Mouse (Mus musculus): ENCODE data around the gene Ace3. TPM values are rescaled to one million over a fixed set of nuclear protein-coding genes. Genes with fewer than 3 reads are reported as not detected.

Gene Ace3
- polyA plus RNA-seq, 1 experiment from 2014 or later, result not detected

DNA sequence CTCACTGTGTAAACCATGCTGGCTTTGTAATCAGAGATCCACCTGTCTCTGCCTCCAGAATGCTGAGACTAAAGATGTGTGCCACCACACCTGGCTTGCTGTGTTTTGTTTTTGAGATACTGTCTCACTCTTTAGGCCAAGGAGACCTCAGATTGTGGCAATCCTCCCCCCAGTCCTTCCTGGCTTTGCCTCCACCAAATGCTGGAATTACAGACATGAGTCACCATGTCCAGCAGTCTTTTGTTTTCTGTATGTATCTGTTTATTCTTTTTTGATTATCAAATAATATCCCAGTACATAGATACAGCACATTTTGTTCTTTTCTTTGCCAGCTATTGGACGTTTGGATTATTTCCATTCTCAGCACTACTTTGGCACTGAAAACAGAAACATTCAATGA, 35.9 kb upstream of the Ace3 start:
- peaks cover 2% of the 10 kb centered on the region; the same call in 1 of the 2 replicates for H3K4me1 ChIP-seq
- no peak overlapping the region for H3K9ac ChIP-seq
- H3K4me2 ChIP-seq, result no peak overlapping the region
- H3K27ac ChIP-seq, result no peak overlapping the region
- no peaks in the 10 kb centered on the region for H3K9me3 ChIP-seq
- no peak overlapping the region for H3K4me3 ChIP-seq
- H3K27me3 ChIP-seq, result no peaks in the 10 kb centered on the region
- no peaks in the 10 kb centered on the region for H3K36me3 ChIP-seq
- 41% methylated on average over 1 of the region's 1 CpGs for WGBS
- ATAC-seq (ENCODE audit: insufficient number of reproducible peaks, low FRiP score, low TSS enrichment, low read depth), result no peak

DNA sequence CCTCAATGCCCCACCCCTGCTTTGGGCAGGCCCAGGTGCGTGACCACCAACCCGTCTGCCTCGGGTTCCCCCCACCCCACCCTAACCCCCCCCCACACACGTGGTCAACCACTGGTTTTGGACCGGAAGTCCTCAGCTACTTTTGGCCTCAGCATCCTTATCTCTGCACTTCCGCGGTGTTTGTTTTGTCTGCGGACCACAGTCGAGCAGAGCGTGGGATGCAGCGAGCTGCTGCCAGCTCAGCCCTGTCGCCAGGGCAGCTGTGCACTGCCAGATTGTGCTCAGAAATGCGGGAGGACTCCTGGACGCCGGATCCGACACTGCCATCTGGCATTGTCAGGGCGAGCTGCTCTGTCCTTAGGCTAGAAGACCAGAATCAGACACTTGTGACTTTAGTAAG, 35.1 kb upstream of the Ace3 start:
- no peaks in the 10 kb centered on the region for H3K9me3 ChIP-seq
- no peak overlapping the region for H3K4me2 ChIP-seq
- H3K27me3 ChIP-seq, result no peaks in the 10 kb centered on the region
- no peak for ATAC-seq (ENCODE audit: insufficient number of reproducible peaks, low FRiP score, low TSS enrichment, low read depth)
- no peak overlapping the region for H3K9ac ChIP-seq
- no peaks in the 10 kb centered on the region for H3K36me3 ChIP-seq
- no peaks in the 10 kb centered on the region for H3K4me1 ChIP-seq
- 47% methylated on average over 17 of the region's 17 CpGs for WGBS
- no peak overlapping the region for H3K27ac ChIP-seq
- no peak overlapping the region for H3K4me3 ChIP-seq

DNA sequence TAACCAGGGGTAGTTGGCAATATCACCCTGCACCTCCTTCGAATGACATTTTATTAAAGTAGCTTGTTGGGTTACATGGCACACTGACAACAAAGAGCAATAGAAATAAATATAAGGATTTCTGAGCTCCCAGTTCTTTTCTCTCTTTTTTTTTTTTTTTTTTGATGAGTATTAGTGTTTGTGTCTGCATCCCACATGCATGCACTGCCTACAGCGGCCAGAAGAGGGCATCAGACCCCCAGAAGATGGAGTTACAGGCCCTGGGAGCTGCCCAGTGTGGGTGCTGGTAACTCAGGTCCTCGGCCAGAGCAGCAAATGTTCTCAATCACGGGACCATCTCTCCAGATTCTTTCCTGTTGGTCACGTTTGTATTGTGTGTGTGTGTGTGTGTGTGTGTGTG, 29.8 kb upstream of the Ace3 start:
- no peak overlapping the region for H3K27ac ChIP-seq
- no peak overlapping the region for H3K4me3 ChIP-seq
- WGBS, result 62% methylated on average over 5 of the region's 5 CpGs
- peaks cover 17% of the 10 kb centered on the region for H3K4me1 ChIP-seq
- peaks cover 43% of the 10 kb centered on the region for H3K27me3 ChIP-seq
- H3K4me2 ChIP-seq, result no peak overlapping the region
- no peak overlapping the region for H3K9ac ChIP-seq
- no peaks in the 10 kb centered on the region for H3K36me3 ChIP-seq
- no peak for ATAC-seq (ENCODE audit: insufficient number of reproducible peaks, low FRiP score, low TSS enrichment, low read depth)
- H3K9me3 ChIP-seq, result no peaks in the 10 kb centered on the region

DNA sequence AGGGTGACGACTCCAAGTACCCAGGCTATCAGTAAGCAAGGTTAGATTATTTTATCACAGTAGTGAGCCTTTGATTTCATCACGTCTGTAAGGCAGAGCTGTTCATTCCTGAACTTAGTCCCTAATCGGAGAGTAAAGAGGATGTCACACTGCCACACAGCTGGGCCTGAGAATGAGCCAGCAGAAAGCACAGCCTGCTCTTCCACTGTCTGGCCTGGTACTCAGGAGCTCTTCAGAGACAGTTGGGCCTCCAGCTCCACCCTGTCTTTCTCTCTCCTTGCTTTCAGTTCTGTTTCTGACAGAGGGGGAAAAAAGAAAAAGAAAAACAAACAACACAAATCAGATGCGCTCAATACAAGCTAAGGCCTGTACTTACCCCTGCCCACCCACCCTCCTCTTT, 28.2 kb upstream of the Ace3 start:
- no peaks in the 10 kb centered on the region for H3K9me3 ChIP-seq
- peaks cover 51% of the 10 kb centered on the region for H3K27me3 ChIP-seq
- H3K4me2 ChIP-seq, result no peak overlapping the region
- H3K27ac ChIP-seq, result no peak overlapping the region
- no peak overlapping the region for H3K9ac ChIP-seq
- no peaks in the 10 kb centered on the region for H3K36me3 ChIP-seq
- 73% methylated on average over 4 of the region's 4 CpGs for WGBS
- ATAC-seq (ENCODE audit: insufficient number of reproducible peaks, low FRiP score, low TSS enrichment, low read depth), result no peak
- H3K4me1 ChIP-seq, result peaks cover 17% of the 10 kb centered on the region
- H3K4me3 ChIP-seq, result no peak overlapping the region

DNA sequence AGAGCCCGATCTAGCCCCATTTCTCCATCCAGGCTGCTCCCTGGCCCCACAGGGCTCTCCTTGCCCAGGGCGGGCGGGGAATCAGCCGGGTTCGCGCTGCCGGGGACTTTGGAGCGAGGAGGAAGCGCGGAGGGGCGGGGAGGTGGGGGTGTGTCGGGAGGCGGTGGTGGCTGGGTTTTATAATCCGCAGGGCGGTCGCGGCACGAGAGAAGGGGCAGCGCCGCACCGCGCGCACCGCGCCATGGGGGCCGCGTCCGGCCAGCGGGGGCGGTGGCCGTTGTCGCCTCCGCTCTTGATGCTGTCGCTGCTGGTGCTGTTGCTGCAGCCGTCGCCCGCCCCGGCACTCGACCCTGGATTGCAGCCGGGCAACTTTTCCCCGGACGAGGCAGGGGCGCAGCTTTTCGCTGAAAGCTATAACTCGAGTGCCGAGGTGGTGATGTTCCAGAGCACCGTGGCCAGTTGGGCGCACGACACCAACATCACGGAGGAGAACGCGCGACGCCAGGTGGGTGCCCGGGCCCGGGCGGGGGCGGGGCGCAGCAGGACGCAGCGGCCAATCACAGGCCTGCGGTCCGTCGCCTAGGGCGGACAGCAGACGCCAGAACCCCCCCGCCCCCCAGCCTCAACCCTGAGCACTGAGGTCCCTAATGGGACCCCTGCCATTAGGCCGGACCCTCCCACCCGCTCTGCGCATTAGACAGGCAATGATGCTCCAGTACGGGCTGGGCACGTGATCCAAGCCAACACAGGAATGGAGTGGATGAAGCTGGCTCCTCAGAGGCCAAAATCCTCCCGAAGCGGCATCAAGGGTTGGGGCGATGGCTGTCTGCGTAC, 26.5 kb upstream of the Ace3 start, which contains the start of gene Ace:
Gene Ace, plus strand, starts transcription at position 205 of the 834 bp plus-strand sequence.
- H3K36me3 ChIP-seq, result no peaks in the 10 kb centered on the region
- H3K9ac ChIP-seq, result peak within 1 kb of the TSS; percentile 26
- under 1% methylated on average over 55 of the region's 76 CpGs for WGBS
- peak within 1 kb of the TSS; percentile 56 for H3K4me3 ChIP-seq
- no peak for ATAC-seq (ENCODE audit: insufficient number of reproducible peaks, low FRiP score, low TSS enrichment, low read depth)
- H3K27me3 ChIP-seq, result peaks cover 51% of the 10 kb centered on the region
- H3K4me2 ChIP-seq, result peak within 1 kb of the TSS; percentile 100
- no peak within 1 kb of the TSS for H3K27ac ChIP-seq
- peaks cover 17% of the 10 kb centered on the region for H3K4me1 ChIP-seq
- H3K9me3 ChIP-seq, result no peaks in the 10 kb centered on the region

DNA sequence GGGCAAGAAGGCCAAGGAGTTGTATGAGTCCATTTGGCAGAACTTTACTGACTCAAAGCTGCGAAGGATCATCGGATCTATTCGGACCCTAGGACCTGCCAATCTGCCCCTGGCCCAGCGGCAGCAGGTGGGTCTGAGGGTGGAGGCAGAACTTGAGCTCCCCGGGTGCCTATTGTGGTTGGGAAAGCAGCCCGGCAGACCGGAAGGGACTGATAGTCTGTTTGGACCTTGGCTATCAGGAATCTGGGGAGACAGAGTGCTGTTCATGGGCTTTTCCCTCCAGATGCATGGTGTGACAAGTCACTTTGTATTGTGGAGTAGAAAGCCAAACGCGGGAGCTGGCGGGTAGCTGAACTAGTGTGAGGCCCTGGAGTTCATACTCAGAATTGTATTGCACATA, 25.5 kb upstream of the Ace3 start:
- no peak overlapping the region for H3K27ac ChIP-seq
- no peak overlapping the region; the same call in 1 of the 2 replicates for H3K4me3 ChIP-seq
- peaks cover 17% of the 10 kb centered on the region for H3K4me1 ChIP-seq
- no peaks in the 10 kb centered on the region for H3K36me3 ChIP-seq
- H3K9ac ChIP-seq, result no peak overlapping the region
- H3K4me2 ChIP-seq, result peak overlapping the region; percentile 100; the same call in 1 of the 2 replicates
- H3K27me3 ChIP-seq, result peaks cover 51% of the 10 kb centered on the region
- H3K9me3 ChIP-seq, result no peaks in the 10 kb centered on the region
- no peak for ATAC-seq (ENCODE audit: insufficient number of reproducible peaks, low FRiP score, low TSS enrichment, low read depth)
- 57% methylated on average over 10 of the region's 10 CpGs for WGBS

DNA sequence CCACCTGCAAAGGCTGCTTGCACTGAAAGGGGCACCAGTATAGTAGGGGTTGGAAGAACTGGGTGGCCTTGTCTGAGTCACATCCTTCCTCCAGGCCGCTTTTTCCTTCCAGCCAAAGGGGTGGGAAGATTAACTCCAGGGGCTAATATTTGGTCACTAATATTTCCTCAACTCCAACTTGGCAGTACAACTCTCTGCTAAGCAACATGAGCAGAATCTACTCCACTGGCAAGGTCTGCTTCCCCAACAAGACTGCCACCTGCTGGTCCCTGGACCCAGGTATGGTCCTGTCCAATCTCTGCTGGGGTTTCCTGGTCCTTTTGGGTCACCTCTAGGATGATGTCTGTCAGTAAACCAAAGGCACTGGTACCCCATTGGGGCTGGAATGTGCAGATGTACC, 25.0 kb upstream of the Ace3 start:
- no peak overlapping the region for H3K9ac ChIP-seq
- peaks cover 17% of the 10 kb centered on the region for H3K4me1 ChIP-seq
- H3K4me3 ChIP-seq, result no peak overlapping the region
- ATAC-seq (ENCODE audit: insufficient number of reproducible peaks, low FRiP score, low TSS enrichment, low read depth), result no peak
- no peaks in the 10 kb centered on the region for H3K9me3 ChIP-seq
- H3K27me3 ChIP-seq, result peaks cover 51% of the 10 kb centered on the region
- H3K4me2 ChIP-seq, result no peak overlapping the region
- no peaks in the 10 kb centered on the region for H3K36me3 ChIP-seq
- WGBS, result 56% methylated on average over 1 of the region's 1 CpGs
- no peak overlapping the region for H3K27ac ChIP-seq

DNA sequence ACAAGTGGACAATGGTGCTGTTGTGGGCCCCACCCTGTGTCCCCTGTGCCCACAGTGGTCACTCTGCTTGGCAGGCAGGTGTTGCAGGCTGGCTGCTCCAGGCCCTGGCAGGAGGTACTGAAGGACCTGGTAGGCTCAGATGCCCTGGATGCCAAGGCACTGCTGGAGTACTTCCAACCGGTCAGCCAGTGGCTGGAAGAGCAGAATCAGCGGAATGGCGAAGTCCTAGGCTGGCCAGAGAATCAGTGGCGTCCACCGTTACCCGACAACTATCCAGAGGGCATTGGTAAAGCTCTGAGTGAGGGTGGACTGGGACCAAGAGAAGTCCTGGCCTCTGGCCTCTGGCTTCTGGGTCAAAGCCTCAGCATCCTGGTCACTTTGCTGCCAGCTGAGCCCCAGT, 19.9 kb upstream of the Ace3 start:
- Histone ChIP-seq H3K4me1 (no peaks in the 10 kb centered on the region), H3K4me3 (no peak overlapping the region), H3K27me3 (peaks cover 10% of the 10 kb centered on the region), H3K27ac (no peak overlapping the region), H3K36me3 (no peaks in the 10 kb centered on the region), H3K4me2 (no peak overlapping the region), H3K9ac (no peak overlapping the region), H3K9me3 (no peaks in the 10 kb centered on the region)
- ATAC-seq (ENCODE audit: insufficient number of reproducible peaks, low FRiP score, low TSS enrichment, low read depth), result no peak
- 84% methylated on average over 6 of the region's 6 CpGs for WGBS

DNA sequence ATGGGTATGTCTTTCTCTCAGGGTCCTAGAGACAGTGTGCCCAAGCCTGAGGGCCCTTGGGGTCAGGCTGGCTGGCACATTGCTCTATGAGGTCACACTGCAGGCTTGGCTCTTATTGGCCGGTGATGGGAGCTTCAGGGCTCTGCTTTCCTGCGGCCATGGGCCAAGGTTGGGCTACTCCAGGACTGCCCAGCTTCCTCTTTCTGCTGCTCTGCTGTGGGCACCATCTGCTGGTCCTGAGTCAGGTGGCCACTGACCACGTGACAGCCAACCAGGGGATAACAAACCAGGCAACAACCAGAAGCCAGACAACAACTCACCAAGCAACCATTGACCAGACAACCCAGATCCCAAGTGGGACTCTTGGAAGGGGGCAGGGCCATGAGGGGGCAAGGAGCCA, 19.4 kb upstream of the Ace3 start:
- H3K4me1 ChIP-seq, result no peaks in the 10 kb centered on the region
- H3K27me3 ChIP-seq, result peaks cover 5% of the 10 kb centered on the region
- no peak overlapping the region for H3K4me3 ChIP-seq
- ATAC-seq (ENCODE audit: insufficient number of reproducible peaks, low FRiP score, low TSS enrichment, low read depth), result no peak
- no peak overlapping the region for H3K27ac ChIP-seq
- H3K4me2 ChIP-seq, result no peak overlapping the region
- H3K36me3 ChIP-seq, result no peaks in the 10 kb centered on the region
- H3K9me3 ChIP-seq, result no peaks in the 10 kb centered on the region
- H3K9ac ChIP-seq, result no peak overlapping the region
- WGBS, result 66% methylated on average over 3 of the region's 3 CpGs

DNA sequence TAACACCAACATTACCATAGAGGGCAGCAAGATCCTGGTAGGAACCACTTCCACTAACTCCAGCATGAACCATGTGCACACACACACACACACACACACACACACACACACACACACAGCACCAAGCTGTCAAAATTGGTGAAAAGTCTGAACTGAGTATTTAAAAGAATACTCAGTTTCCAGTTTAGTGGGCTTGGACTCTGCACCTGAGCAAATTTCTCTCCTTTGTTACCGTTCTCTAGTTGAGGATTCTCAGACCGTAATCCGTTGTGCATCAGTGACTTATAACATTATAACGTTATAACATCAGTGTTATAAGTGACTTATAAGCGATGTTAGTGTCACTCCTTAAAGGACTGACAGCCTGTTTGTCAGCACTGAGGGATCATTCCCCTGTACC, 18.8 kb upstream of the Ace3 start:
- no peaks in the 10 kb centered on the region for H3K9me3 ChIP-seq
- H3K4me1 ChIP-seq, result no peaks in the 10 kb centered on the region
- H3K4me2 ChIP-seq, result no peak overlapping the region
- H3K36me3 ChIP-seq, result no peaks in the 10 kb centered on the region
- no peak for ATAC-seq (ENCODE audit: insufficient number of reproducible peaks, low FRiP score, low TSS enrichment, low read depth)
- H3K9ac ChIP-seq, result no peak overlapping the region
- no peak overlapping the region for H3K4me3 ChIP-seq
- H3K27me3 ChIP-seq, result no peaks in the 10 kb centered on the region
- H3K27ac ChIP-seq, result no peak overlapping the region
- WGBS, result 87% methylated on average over 5 of the region's 5 CpGs

DNA sequence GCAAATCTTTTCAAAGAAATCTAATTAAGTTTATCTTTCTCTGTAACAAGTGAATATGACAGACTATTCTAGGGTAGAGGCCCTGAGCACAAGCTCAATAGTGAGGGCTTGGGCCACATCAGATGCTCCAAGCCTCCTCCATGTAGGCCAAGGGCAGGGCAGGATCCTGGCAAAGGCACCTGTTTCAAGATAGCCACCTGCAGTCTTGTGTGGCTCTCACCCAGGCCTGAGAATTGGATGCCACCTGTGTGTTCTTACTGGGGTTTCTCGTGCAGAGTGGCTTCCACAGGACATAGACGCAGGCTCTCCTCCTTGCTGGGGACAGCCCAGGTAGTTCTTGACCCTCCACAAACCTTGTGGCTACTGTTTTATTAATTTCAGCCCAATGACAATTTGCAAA, 16.2 kb upstream of the Ace3 start:
- H3K9ac ChIP-seq, result no peak overlapping the region
- H3K9me3 ChIP-seq, result no peaks in the 10 kb centered on the region
- no peaks in the 10 kb centered on the region for H3K27me3 ChIP-seq
- no peak overlapping the region for H3K27ac ChIP-seq
- H3K4me1 ChIP-seq, result no peaks in the 10 kb centered on the region
- no peak overlapping the region for H3K4me2 ChIP-seq
- ATAC-seq (ENCODE audit: insufficient number of reproducible peaks, low FRiP score, low TSS enrichment, low read depth), result no peak
- no peak overlapping the region for H3K4me3 ChIP-seq
- no peaks in the 10 kb centered on the region for H3K36me3 ChIP-seq
- 79% methylated on average over 2 of the region's 2 CpGs for WGBS

DNA sequence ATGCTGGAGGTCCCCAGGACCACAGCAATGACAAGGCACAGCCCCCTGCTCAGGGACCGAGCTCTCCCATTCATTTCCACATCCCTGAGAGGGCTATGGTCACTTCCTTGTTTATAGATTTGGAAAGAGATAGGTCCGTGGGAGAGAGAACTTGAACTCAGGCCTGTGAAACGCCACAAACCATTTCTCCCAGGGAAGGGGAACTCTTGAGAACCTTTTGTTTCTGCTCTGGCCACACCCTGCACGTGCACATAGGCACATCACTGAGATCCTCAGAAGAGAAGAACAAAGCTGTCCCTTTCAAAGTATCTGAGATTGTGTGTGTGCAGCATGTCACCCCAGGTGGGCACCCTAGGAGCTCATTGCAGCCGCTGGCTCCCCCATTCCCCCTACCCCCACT, 15.8 kb upstream of the Ace3 start:
- Histone ChIP-seq H3K4me2 (no peak overlapping the region), H3K27me3 (no peaks in the 10 kb centered on the region), H3K4me3 (no peak overlapping the region), H3K9ac (no peak overlapping the region), H3K36me3 (no peaks in the 10 kb centered on the region), H3K4me1 (no peaks in the 10 kb centered on the region), H3K9me3 (no peaks in the 10 kb centered on the region), H3K27ac (no peak overlapping the region)
- ATAC-seq (ENCODE audit: insufficient number of reproducible peaks, low FRiP score, low TSS enrichment, low read depth), result no peak
- 63% methylated on average over 5 of the region's 5 CpGs for WGBS

All from limb, embryonic 15.5 days (tissue).